Mouse (Mus musculus): ENCODE data around the gene Gm16506.
"Not testable (repeated sequence)": the region's sequence is repeated elsewhere in the genome, so short reads cannot be mapped to it uniquely, and the experiment has no call there.

The Gm16506 gene

GRCm38 (mm10) chr14:43727385-43727784 lies at the start of gene Gm16506:
Gene Gm16506, minus strand, starts transcription at chr14:43727485.
- DNase-seq: not testable (repeated sequence)

- DNase-seq: not testable (repeated sequence)
Observed at GRCm38 (mm10) chr14:43747566-43747965, 20.3 kb upstream of the Gm16506 start, which contains the start of gene Gm6526. Gene Gm6526, plus strand, starts transcription at chr14:43747866.

- DNase-seq: not testable (repeated sequence)
Observed at GRCm38 (mm10) chr14:43697621-43698020, 29.7 kb downstream of the Gm16506 start, which contains the start of gene Gm7324. Gene Gm7324, plus strand, starts transcription at chr14:43697828.

GRCm38 (mm10) chr14:43677099-43677498 lies 50.2 kb downstream of the Gm16506 start, which contains the start of gene Gm8165:
Gene Gm8165, minus strand, starts transcription at chr14:43677199.
- DNase-seq: not testable (repeated sequence)

All from lung, postnatal 14 days (tissue).